Mouse (Mus musculus) heart, embryonic 12.5 days (tissue): Measurements from ENCODE around the gene Cblb. TPM values are rescaled to one million over a fixed set of nuclear protein-coding genes. Genes with fewer than 3 reads are reported as not detected.

Experiments
- ATAC-seq: fragments of 200-750 bp; cut with Nextera tagmentation; 2 replicates; pipeline ENCODE4 v1.8.0; 2017; ENCODE audit warnings: moderate TSS enrichment, moderate library complexity; ENCODE audit not compliant: insufficient number of reproducible peaks, low FRiP score
- H3K27ac ChIP-seq: fragments of 300-500 bp; sonication (generic); 2 replicates; pipeline ENCODE4 v1.5.1; 2016; ENCODE audit warnings: mild to moderate bottlenecking, moderate library complexity; ENCODE audit not compliant: poor library complexity, severe bottlenecking
- H3K27me3 ChIP-seq: fragments of 300-500 bp; sonication (generic); replicated peaks from 2 replicates; pipeline ENCODE4 v1.6.1; 2016; ENCODE audit warnings: mild to moderate bottlenecking, moderate library complexity
- H3K36me3 ChIP-seq: fragments of 300-500 bp; sonication (generic); 2 replicates; pipeline ENCODE4 v1.6.1; 2016; ENCODE audit warnings: mild to moderate bottlenecking, moderate library complexity
- H3K4me1 ChIP-seq: fragments of 300-500 bp; sonication (generic); replicated peaks from 2 replicates; pipeline ENCODE4 v1.6.1; 2016; ENCODE audit warnings: mild to moderate bottlenecking
- H3K4me2 ChIP-seq: fragments of 300-500 bp; sonication (generic); 2 replicates; pipeline ENCODE4 v1.6.1; 2016; ENCODE audit warnings: mild to moderate bottlenecking, moderate library complexity
- H3K4me3 ChIP-seq: fragments of 300-500 bp; sonication (generic); 2 replicates; pipeline ENCODE4 v1.5.1; 2016; ENCODE audit warnings: mild to moderate bottlenecking
- H3K9ac ChIP-seq: fragments of 300-500 bp; sonication (generic); 2 replicates; pipeline ENCODE4 v1.6.1; 2016; ENCODE audit warnings: mild to moderate bottlenecking, moderate library complexity
- H3K9me3 ChIP-seq: fragments of 300-500 bp; sonication (generic); replicated peaks from 2 replicates; pipeline ENCODE4 v1.6.1; 2016; ENCODE audit warnings: mild to moderate bottlenecking, moderate library complexity
- WGBS: fragments of 180-500 bp; shearing (Covaris S2); methylation state at CpG from one replicate; pipeline ENCODE4 v1.1.7; 2016; 5-methylcytosine and 5-hydroxymethylcytosine counted together
- polyA plus RNA-seq: library from polyadenylated mRNA; unstranded; fragments of >200 nt; fragmentation: Nextera tagmentation; extraction: Ambion mirVana; gene quantifications from 2 replicates; pipeline ENCODE4 v1.2.1, GENCODE M21; 2016

Gene Cblb
- polyA plus RNA-seq, 1 experiment from 2014 or later = 15.4 TPM

DNA sequence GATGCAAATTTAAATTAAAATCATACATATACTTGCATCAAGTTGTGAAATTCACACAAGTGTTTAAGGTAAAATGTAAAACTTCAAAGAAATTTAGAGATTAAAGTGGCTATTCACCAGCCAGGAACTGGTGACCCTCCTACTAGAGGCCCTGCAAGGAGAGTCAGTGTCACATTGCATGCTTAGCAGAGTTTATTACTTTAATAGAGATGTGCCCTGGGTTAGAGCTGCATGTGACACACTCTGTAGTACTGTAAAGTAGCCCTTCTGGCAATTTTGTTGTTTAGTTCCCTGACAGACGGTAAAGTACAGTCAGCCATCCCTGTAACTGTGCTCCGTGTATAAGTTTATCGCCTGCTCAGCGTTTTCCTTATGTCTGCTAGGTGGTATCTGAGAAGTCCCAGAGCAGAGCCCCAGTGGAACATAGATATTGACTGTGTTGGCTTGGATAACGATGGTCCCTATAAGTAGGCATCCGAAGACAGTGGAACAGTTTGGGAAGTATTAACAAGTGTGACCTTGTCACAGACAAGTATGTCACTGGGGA lies 129.0 kb downstream of the Cblb start:
- Histone ChIP-seq H3K27me3 (no peaks in the 10 kb centered on the region), H3K4me3 (no peak overlapping the region), H3K36me3 (peaks cover 24% of the 10 kb centered on the region), H3K9me3 (no peaks in the 10 kb centered on the region), H3K4me1 (0 out of 2 replicates have a peak, but pooled peaks cover 6% of the 10 kb centered on the region), H3K27ac (no peak overlapping the region), H3K4me2 (no peak overlapping the region), H3K9ac (no peak overlapping the region)
- no peak for ATAC-seq
- WGBS = 59% methylated on average over 6 of the region's 6 CpGs

DNA sequence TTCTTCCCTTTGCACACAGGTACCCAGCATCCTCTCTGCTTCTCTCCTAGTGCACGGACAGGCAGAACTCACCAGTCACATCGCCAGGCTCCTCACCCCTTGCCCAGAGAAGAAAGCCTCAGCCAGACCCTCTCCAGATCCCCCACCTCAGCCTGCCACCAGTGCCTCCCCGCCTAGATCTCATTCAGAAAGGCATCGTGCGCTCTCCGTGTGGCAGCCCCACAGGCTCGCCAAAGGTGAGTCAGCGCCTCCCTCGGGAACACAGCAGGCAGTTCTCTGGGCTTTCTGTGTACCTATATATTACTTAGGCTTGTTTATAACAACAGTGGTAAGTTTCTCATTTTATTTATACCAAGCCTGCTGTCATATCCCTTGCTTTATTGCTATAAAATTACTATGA lies 133.2 kb downstream of the Cblb start:
- Histone ChIP-seq H3K27ac (no peak overlapping the region), H3K27me3 (no peaks in the 10 kb centered on the region), H3K4me1 (0 out of 2 replicates have a peak, but pooled peaks cover 6% of the 10 kb centered on the region), H3K4me3 (no peak overlapping the region), H3K9me3 (no peaks in the 10 kb centered on the region), H3K4me2 (no peak overlapping the region), H3K9ac (no peak overlapping the region), H3K36me3 (peaks cover 30% of the 10 kb centered on the region)
- ATAC-seq = no peak
- 84% methylated on average over 9 of the region's 9 CpGs for WGBS

GRCm38 (mm10) chr16:52173253-52173652 lies 142.2 kb downstream of the Cblb start:
- Histone ChIP-seq H3K27ac (no peak overlapping the region), H3K4me3 (no peak overlapping the region), H3K4me1 (no peaks in the 10 kb centered on the region), H3K36me3 (peaks cover 22% of the 10 kb centered on the region), H3K9me3 (no peaks in the 10 kb centered on the region), H3K27me3 (no peaks in the 10 kb centered on the region), H3K9ac (no peak overlapping the region), H3K4me2 (no peak overlapping the region)
- no peak for ATAC-seq

GRCm38 (mm10) chr16:52179839-52180238 lies 148.8 kb downstream of the Cblb start:
- 53% methylated on average over 3 of the region's 3 CpGs for WGBS
- H3K9ac ChIP-seq = no peak overlapping the region
- H3K4me2 ChIP-seq = no peak overlapping the region
- no peak overlapping the region for H3K4me3 ChIP-seq
- ATAC-seq = no peak
- no peaks in the 10 kb centered on the region for H3K9me3 ChIP-seq
- peak overlapping the region; percentile 57 for H3K27ac ChIP-seq
- H3K4me1 ChIP-seq = peaks cover 19% of the 10 kb centered on the region
- peaks cover 12% of the 10 kb centered on the region for H3K36me3 ChIP-seq
- H3K27me3 ChIP-seq = no peaks in the 10 kb centered on the region

- Histone ChIP-seq H3K27ac (no peak overlapping the region), H3K4me1 (peaks cover 25% of the 10 kb centered on the region), H3K27me3 (no peaks in the 10 kb centered on the region), H3K4me3 (no peak overlapping the region), H3K36me3 (peaks cover 14% of the 10 kb centered on the region), H3K9ac (no peak overlapping the region), H3K9me3 (no peaks in the 10 kb centered on the region), H3K4me2 (no peak overlapping the region)
- no peak for ATAC-seq
- 81% methylated on average over 7 of the region's 7 CpGs for WGBS
Observed at GRCm38 (mm10) chr16:52182057-52182456, 151.0 kb downstream of the Cblb start.

DNA sequence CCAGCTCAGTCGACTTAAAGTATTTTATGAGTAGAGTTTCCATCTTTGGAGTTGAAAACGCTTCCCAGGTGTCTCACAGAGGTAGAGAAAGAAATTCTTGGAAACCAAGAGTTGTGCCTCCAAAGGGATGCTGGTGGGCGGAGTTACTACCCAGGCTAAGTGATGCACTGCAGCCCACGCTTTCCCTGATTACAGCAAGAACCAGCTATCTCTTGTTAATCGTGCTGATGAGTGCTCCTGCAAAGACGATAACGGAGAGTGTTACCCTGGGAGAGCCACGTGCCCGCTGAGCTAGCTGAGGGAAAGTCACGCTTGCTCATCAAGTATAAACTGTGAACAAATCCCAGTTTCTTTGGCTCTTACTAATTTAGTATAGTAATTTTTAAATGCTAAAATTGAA lies 153.3 kb downstream of the Cblb start:
- Histone ChIP-seq H3K9ac (no peak overlapping the region), H3K27ac (no peak overlapping the region), H3K4me3 (no peak overlapping the region), H3K9me3 (no peaks in the 10 kb centered on the region), H3K4me1 (peaks cover 18% of the 10 kb centered on the region), H3K27me3 (no peaks in the 10 kb centered on the region), H3K4me2 (no peak overlapping the region), H3K36me3 (peaks cover 25% of the 10 kb centered on the region)
- 39% methylated on average over 10 of the region's 10 CpGs for WGBS
- no peak for ATAC-seq

DNA sequence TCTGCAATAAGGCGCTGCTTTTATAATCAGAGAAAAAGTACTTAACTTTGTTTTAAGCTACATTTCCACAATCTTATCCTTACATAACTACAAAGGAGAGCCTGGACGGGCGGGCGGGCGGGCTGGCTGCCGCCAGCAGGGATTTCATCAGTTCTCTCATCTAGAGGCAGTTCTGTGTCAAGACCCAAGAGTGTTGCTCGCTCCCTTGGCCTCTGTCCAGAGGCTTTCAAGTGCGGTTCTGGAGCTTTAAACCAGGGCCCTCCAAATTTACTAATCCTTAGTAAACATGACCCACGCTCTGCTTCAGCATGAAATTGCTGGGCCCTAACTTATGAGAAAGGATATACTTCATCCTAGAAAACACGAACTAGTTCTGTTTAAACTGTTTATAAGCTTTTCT lies 155.7 kb downstream of the Cblb start:
- 48% methylated on average over 10 of the region's 10 CpGs for WGBS
- Histone ChIP-seq H3K4me2 (no peak overlapping the region), H3K36me3 (peaks cover 43% of the 10 kb centered on the region), H3K9me3 (no peaks in the 10 kb centered on the region), H3K27me3 (no peaks in the 10 kb centered on the region), H3K9ac (no peak overlapping the region), H3K4me1 (peaks cover 12% of the 10 kb centered on the region), H3K27ac (no peak overlapping the region), H3K4me3 (no peak overlapping the region)
- ATAC-seq = no peak

DNA sequence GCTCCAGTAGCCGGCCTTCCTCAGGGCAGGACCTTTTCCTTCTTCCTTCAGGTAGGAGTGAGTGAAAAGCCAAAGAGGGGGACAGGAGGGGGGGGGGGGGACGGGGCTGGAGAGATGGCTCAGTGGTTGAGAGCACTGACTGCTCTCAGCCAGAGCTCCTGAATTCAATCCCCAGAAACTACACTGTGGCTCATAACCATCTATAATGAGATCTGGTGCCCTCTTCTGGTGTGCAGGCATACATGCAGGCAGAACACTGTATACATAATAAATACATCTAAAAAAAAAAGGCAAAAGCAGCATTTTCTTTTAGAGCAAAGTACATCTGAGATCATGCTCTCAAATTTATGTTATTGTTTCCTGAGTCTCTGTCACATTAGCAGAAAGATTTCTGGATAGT lies 158.1 kb downstream of the Cblb start:
- Histone ChIP-seq H3K4me2 (no peak overlapping the region), H3K4me1 (peaks cover 10% of the 10 kb centered on the region), H3K9me3 (no peaks in the 10 kb centered on the region), H3K27ac (no peak overlapping the region), H3K4me3 (no peak overlapping the region), H3K27me3 (no peaks in the 10 kb centered on the region), H3K9ac (no peak overlapping the region), H3K36me3 (peaks cover 49% of the 10 kb centered on the region)
- WGBS = 90% methylated on average over 1 of the region's 2 CpGs
- ATAC-seq = no peak

- Histone ChIP-seq H3K36me3 (peaks cover 54% of the 10 kb centered on the region), H3K4me2 (no peak overlapping the region), H3K4me3 (no peak overlapping the region), H3K27me3 (no peaks in the 10 kb centered on the region), H3K27ac (no peak overlapping the region), H3K4me1 (peaks cover 6% of the 10 kb centered on the region; the same call in 1 of the 2 replicates), H3K9me3 (no peaks in the 10 kb centered on the region), H3K9ac (no peak overlapping the region)
- ATAC-seq = no peak
- 81% methylated on average over 5 of the region's 5 CpGs for WGBS
Observed at GRCm38 (mm10) chr16:52190714-52191113, 159.7 kb downstream of the Cblb start.

GRCm38 (mm10) chr16:52194040-52194439 lies 163.0 kb downstream of the Cblb start:
- Histone ChIP-seq H3K9me3 (no peaks in the 10 kb centered on the region), H3K27me3 (no peaks in the 10 kb centered on the region), H3K36me3 (peaks cover 46% of the 10 kb centered on the region), H3K4me3 (no peak overlapping the region), H3K9ac (no peak overlapping the region), H3K4me2 (no peak overlapping the region), H3K27ac (no peak overlapping the region), H3K4me1 (no peaks in the 10 kb centered on the region)
- ATAC-seq = no peak
- WGBS = 87% methylated on average over 5 of the region's 5 CpGs

DNA sequence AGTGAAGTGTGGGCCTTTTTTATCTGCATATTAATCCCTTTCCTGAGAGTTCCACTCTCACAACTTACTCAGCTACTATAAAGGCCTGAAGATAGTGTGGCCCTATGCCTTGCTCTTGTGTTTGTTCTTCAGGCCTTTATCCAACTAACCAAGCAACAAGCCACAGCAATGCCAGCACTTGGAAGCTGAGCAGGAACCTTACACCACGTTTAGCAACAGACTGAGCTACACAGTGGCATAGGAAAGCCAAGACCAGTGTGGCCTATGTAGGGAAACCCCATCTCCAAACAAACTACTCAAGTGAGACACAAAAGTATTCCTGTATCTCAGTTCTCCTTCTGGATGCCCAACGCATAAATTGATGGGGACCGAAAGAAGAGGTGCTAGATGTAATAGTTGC lies 163.8 kb downstream of the Cblb start:
- H3K9me3 ChIP-seq = no peaks in the 10 kb centered on the region
- H3K27ac ChIP-seq = no peak overlapping the region
- peaks cover 40% of the 10 kb centered on the region for H3K36me3 ChIP-seq
- ATAC-seq = no peak
- no peaks in the 10 kb centered on the region for H3K4me1 ChIP-seq
- H3K27me3 ChIP-seq = no peaks in the 10 kb centered on the region
- H3K4me2 ChIP-seq = no peak overlapping the region
- no peak overlapping the region for H3K4me3 ChIP-seq
- WGBS = 84% methylated on average over 3 of the region's 3 CpGs
- H3K9ac ChIP-seq = no peak overlapping the region

- no peak overlapping the region for H3K27ac ChIP-seq
- no peaks in the 10 kb centered on the region for H3K9me3 ChIP-seq
- H3K36me3 ChIP-seq = peaks cover 28% of the 10 kb centered on the region
- no peaks in the 10 kb centered on the region for H3K4me1 ChIP-seq
- ATAC-seq = no peak
- no peak overlapping the region for H3K4me3 ChIP-seq
- WGBS = 83% methylated on average over 7 of the region's 7 CpGs
- H3K27me3 ChIP-seq = no peaks in the 10 kb centered on the region
- no peak overlapping the region for H3K4me2 ChIP-seq
- H3K9ac ChIP-seq = no peak overlapping the region
Observed at GRCm38 (mm10) chr16:52200107-52200506, 169.1 kb downstream of the Cblb start.
